Mouse (Mus musculus) olfactory bulb, adult 2 months (tissue): Measurements from ENCODE around the gene Tmub1. TPM values are rescaled to one million over a fixed set of nuclear protein-coding genes. Genes with fewer than 3 reads are reported as not detected.

ENCODE experiments used
- H3K27ac ChIP-seq: fragments of 200-500 bp; 2 replicates; pipeline ENCODE4 v1.5.1; 2012; ENCODE audit warnings: low read depth, low read length; ENCODE audit not compliant: insufficient read depth
- H3K4me1 ChIP-seq: fragments of 200-500 bp; 2 replicates; pipeline ENCODE4 v1.6.1; 2012; ENCODE audit warnings: low read length; ENCODE audit not compliant: control insufficient read depth, insufficient read depth
- H3K4me3 ChIP-seq: fragments of 200-500 bp; 2 replicates; pipeline ENCODE4 v1.5.1; 2012; ENCODE audit warnings: mild to moderate bottlenecking, low read depth, low read length, moderate library complexity; ENCODE audit not compliant: insufficient read depth
- CTCF ChIP-seq: fragments of 200-500 bp; IDR thresholded peaks from 2 replicates; pipeline ENCODE4 v1.5.1; 2012; ENCODE audit warnings: low read depth, mild to moderate bottlenecking, low read length, moderate library complexity; ENCODE audit not compliant: insufficient read depth
- POLR2A ChIP-seq: fragments of 200-500 bp; IDR thresholded peaks from 2 replicates; pipeline ENCODE4 v1.6.1; 2012; ENCODE audit warnings: mild to moderate bottlenecking, low read depth, low read length, moderate library complexity; ENCODE audit not compliant: insufficient read depth
- WGBS: fragments of 180-500 bp; shearing (Covaris S2); methylation state at CpG from one replicate; pipeline ENCODE4 v1.1.7; 2018; 5-methylcytosine and 5-hydroxymethylcytosine counted together
- polyA plus RNA-seq: library from polyadenylated mRNA; stranded (reverse); fragments of >200 nt; gene quantifications from 2 replicates; pipeline ENCODE4 v1.2.4, GENCODE M21; 2012; ENCODE audit warnings: low replicate concordance; ENCODE audit not compliant: missing spikeins, insufficient read depth, insufficient read length

Tmub1 gene
- polyA plus RNA-seq, 1 experiment, result not detected

- WGBS, result 64% methylated on average over 41 of the region's 41 CpGs
- TF ChIP-seq POLR2A (no peak), CTCF (no peak)
- no peak overlapping the region for H3K27ac ChIP-seq
- H3K4me3 ChIP-seq, result no peak overlapping the region
- H3K4me1 ChIP-seq, result peaks cover 33% of the 10 kb centered on the region
Observed at GRCm38 (mm10) chr5:24482247-24483079, 34.8 kb upstream of the Tmub1 start.

- no peak for TF ChIP-seq POLR2A
- TF ChIP-seq CTCF, result peak; percentile 50; the same call in 1 of the 2 replicates
- Histone ChIP-seq H3K27ac (no peak overlapping the region), H3K4me3 (no peak overlapping the region), H3K4me1 (peaks cover 33% of the 10 kb centered on the region)
- 14% methylated on average over 4 of the region's 4 CpGs for WGBS
Observed at GRCm38 (mm10) chr5:24481647-24482046, 34.0 kb upstream of the Tmub1 start.

GRCm38 (mm10) chr5:24477909-24478308 lies 30.3 kb upstream of the Tmub1 start:
- no peak for TF ChIP-seq CTCF
- no peak for TF ChIP-seq POLR2A
- Histone ChIP-seq H3K27ac (no peak overlapping the region), H3K4me3 (no peak overlapping the region), H3K4me1 (peaks cover 36% of the 10 kb centered on the region)
- WGBS, result 93% methylated on average over 9 of the region's 9 CpGs

DNA sequence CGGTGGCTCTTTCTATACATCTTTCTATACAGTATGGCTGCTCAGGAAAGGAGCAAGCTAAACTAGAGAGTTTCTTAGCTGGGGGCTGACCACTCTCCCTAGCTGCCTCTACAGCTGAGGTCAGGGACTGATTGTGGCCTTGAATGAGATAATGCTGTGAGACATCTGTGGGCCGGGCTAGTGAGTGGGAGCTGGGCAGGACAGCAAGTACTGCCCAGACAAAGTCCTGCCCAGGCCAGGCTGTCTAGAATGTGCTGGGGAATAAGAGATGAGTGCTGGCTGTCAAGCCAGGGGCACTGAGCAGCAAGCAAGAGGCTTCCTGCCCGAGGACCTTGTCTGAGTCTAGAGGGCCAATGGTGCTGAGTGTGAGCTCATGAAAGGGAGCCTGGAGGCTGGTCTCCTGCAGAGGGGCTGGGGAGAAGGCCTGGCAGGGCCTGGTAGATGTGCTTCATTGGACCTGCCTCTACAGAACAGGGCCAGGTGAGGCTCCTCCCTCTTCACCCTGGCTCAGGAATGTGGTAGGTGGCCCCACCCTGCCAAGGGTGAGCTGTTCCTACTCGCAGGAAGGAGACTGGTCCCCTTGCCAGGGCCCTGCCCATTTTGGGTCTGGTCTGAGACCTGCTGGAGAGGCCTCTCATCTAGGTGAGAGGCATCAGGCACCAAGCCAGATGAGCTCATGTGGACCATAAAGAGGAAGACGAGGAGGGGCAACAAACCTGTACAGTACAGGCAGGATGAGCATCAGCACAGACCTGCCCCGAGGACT lies 28.0 kb upstream of the Tmub1 start:
- no peak overlapping the region for H3K4me3 ChIP-seq
- no peak overlapping the region for H3K27ac ChIP-seq
- no peak for TF ChIP-seq CTCF
- TF ChIP-seq POLR2A, result no peak
- WGBS, result 82% methylated on average over 6 of the region's 6 CpGs
- peaks cover 27% of the 10 kb centered on the region for H3K4me1 ChIP-seq

DNA sequence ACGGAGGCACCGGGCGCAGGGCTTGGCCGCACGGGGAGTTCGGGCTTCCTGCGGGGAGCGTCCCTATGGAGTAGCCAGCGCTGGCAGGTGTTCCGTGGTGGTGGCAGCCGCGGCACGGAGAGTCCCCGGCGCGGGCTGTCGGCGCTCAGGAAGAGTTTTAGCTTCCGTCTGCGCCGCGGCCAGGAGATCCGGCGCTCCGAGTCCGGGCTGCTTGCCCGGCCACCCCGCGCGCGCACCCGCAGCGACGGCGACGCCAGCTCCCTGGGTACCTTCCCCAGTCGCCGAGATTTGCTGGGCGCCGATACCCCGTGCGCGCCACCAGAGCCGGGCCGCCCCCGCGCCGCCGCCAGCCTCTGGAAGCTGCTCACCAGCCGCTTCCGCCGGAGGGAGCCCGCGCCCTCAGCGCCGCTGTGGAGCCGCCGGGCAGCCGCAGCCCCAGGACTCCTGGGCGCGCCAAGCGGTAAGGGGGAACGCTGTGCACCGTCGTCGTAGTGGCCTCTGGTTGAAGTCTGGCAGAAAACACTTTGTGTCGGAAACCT lies 27.1 kb upstream of the Tmub1 start:
- Histone ChIP-seq H3K4me3 (peak overlapping the region; percentile 34), H3K27ac (no peak overlapping the region), H3K4me1 (peaks cover 28% of the 10 kb centered on the region)
- 16% methylated on average over 67 of the region's 67 CpGs for WGBS
- TF ChIP-seq CTCF (0 out of 2 replicates have a peak, but pooled peaks have one; percentile 27), POLR2A (no peak)

DNA sequence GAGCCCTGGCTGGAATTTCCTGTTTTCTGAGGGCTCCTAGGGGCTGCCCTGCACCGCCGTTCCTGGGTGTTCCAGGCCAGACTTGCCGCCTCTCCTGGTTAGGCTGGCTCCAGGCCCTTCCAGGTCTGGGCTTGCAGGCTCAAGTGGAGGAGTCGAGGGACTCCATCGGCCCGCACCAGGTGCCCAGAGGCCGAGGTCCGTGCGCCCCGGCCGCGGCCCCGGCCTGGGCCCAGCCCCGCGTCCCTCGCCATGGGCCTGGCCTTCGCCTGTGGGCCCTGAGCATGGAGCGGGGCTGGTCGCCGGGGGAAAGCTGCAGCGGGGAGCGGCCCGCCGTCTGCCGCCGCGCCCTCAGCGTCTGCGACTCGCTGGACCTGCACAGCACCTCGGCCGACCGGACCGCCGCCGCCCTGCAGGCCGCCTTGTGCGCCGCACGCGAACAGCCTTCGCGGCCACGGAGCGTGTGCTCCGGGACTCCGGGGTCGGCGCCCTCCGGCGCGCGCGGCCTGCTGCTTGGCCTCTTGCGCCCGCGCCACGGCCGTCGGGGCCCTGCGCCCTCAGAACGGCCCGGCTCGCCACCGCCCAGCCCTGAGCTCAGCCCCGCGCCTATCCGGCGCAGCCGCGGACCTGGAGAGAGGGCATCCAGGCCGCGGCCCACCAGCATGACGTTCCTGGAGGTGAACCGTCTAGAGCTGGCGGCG lies 26.5 kb upstream of the Tmub1 start:
- Histone ChIP-seq H3K4me1 (peaks cover 28% of the 10 kb centered on the region), H3K4me3 (peak overlapping the region; percentile 34), H3K27ac (no peak overlapping the region)
- WGBS, result 44% methylated on average over 77 of the region's 77 CpGs
- TF ChIP-seq POLR2A, result no peak
- TF ChIP-seq CTCF, result no peak

GRCm38 (mm10) chr5:24472884-24473619 lies 25.4 kb upstream of the Tmub1 start:
- no peak overlapping the region for H3K27ac ChIP-seq
- 72% methylated on average over 7 of the region's 7 CpGs for WGBS
- TF ChIP-seq POLR2A, result no peak
- TF ChIP-seq CTCF, result no peak
- no peak overlapping the region for H3K4me3 ChIP-seq
- H3K4me1 ChIP-seq, result peaks cover 28% of the 10 kb centered on the region

DNA sequence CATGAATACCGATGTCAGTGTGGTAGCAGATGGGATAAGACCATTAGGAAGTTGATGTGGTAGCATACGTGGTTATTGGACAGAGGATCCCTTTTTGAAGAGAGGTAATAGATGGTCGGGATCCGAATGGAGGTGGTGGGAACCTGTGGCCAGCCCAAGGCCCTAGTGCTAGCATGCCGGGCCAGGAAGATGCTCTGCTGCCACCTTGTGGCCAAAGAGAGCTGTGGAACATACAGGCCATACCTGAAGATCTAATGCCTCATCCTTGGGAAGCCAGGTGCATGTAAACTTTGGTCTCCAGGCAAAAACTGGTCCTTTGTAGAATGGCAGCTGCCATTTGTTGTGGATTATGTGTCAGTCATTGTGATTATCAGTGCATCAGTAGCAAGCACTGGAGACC lies 22.9 kb upstream of the Tmub1 start:
- no peak overlapping the region for H3K4me3 ChIP-seq
- H3K4me1 ChIP-seq, result peaks cover 32% of the 10 kb centered on the region
- 12% methylated on average over 5 of the region's 5 CpGs for WGBS
- no peak overlapping the region for H3K27ac ChIP-seq
- TF ChIP-seq POLR2A (no peak), CTCF (peak; percentile 77)
